Mouse (Mus musculus) limb, embryonic 11.5 days (tissue): ENCODE data around the gene Bicdl1. TPM values are rescaled to one million over a fixed set of nuclear protein-coding genes. Genes with fewer than 3 reads are reported as not detected.

Source experiments
- ATAC-seq: fragments of 200-750 bp; cut with Nextera tagmentation; 2 replicates; pipeline ENCODE4 v1.8.0; 2017; ENCODE audit warnings: low read depth; ENCODE audit not compliant: insufficient number of reproducible peaks, low FRiP score, low TSS enrichment
- DNase-seq: peaks from one replicate; pipeline ENCODE4 v3.0.0-alpha.2; 2015; ENCODE audit warnings: low spot score
- H3K27ac ChIP-seq: fragments of 300-500 bp; sonication (generic); replicated peaks from 2 replicates; pipeline ENCODE4 v1.5.1; 2014; ENCODE audit warnings: low read depth, mild to moderate bottlenecking, low read length
- H3K27me3 ChIP-seq: fragments of 300-500 bp; sonication (generic); 2 replicates; pipeline ENCODE4 v1.6.1; 2014; ENCODE audit warnings: mild to moderate bottlenecking, low read length, mixed read lengths; ENCODE audit not compliant: control insufficient read depth, insufficient read depth
- H3K36me3 ChIP-seq: fragments of 300-500 bp; sonication (generic); 2 replicates; pipeline ENCODE4 v1.6.1; 2014; ENCODE audit warnings: mild to moderate bottlenecking, low read length, moderate library complexity, mixed read lengths; ENCODE audit not compliant: control insufficient read depth, insufficient read depth
- H3K4me1 ChIP-seq: fragments of 300-500 bp; sonication (generic); 2 replicates; pipeline ENCODE4 v1.6.1; 2014; ENCODE audit warnings: low read length, mixed read lengths; ENCODE audit not compliant: control insufficient read depth, insufficient read depth
- H3K4me2 ChIP-seq: fragments of 300-500 bp; sonication (generic); 2 replicates; pipeline ENCODE4 v1.6.1; 2014; ENCODE audit warnings: low read depth, mild to moderate bottlenecking, moderate library complexity; ENCODE audit not compliant: severe bottlenecking
- H3K4me3 ChIP-seq: fragments of 300-500 bp; sonication (generic); 2 replicates; pipeline ENCODE4 v1.5.1; 2014; ENCODE audit warnings: low read depth, low read length
- H3K9ac ChIP-seq: fragments of 300-500 bp; sonication (generic); 2 replicates; pipeline ENCODE4 v1.6.1; 2014; ENCODE audit warnings: mild to moderate bottlenecking, low read length
- H3K9me3 ChIP-seq: fragments of 300-500 bp; sonication (generic); 2 replicates; pipeline ENCODE4 v1.6.1; 2016; ENCODE audit warnings: low read length; ENCODE audit not compliant: control insufficient read depth
- WGBS: fragments of 180-500 bp; shearing (Covaris S2); extraction: QIAGEN DNeasy Blood & Tissue Kit; methylation state at CpG from one replicate; pipeline ENCODE4 v1.1.7; 2014; 5-methylcytosine and 5-hydroxymethylcytosine counted together
- polyA plus RNA-seq: library from polyadenylated mRNA; unstranded; fragments of >200 nt; fragmentation: Nextera tagmentation; extraction: Ambion mirVana; gene quantifications from 2 replicates; pipeline ENCODE4 v1.2.1, GENCODE M21; 2014

Bicdl1 gene
- polyA plus RNA-seq, 1 experiment from 2014 or later: 6.9 TPM

- no peak for DNase-seq
- Histone ChIP-seq H3K27me3 (no peaks in the 10 kb centered on the region), H3K4me3 (no peak overlapping the region), H3K9ac (no peak overlapping the region), H3K36me3 (no peaks in the 10 kb centered on the region), H3K27ac (no peak overlapping the region), H3K4me1 (no peaks in the 10 kb centered on the region), H3K4me2 (no peak overlapping the region), H3K9me3 (no peaks in the 10 kb centered on the region)
- ATAC-seq: no peak
- 68% methylated on average over 8 of the region's 8 CpGs for WGBS
Observed at GRCm38 (mm10) chr5:115671846-115672245, 59.6 kb downstream of the Bicdl1 start.

- H3K4me3 ChIP-seq: no peak overlapping the region
- WGBS: 67% methylated on average over 2 of the region's 2 CpGs
- no peak overlapping the region for H3K9ac ChIP-seq
- no peak overlapping the region for H3K4me2 ChIP-seq
- no peak overlapping the region for H3K27ac ChIP-seq
- no peaks in the 10 kb centered on the region for H3K4me1 ChIP-seq
- no peaks in the 10 kb centered on the region for H3K36me3 ChIP-seq
- no peak for DNase-seq
- no peaks in the 10 kb centered on the region for H3K27me3 ChIP-seq
- H3K9me3 ChIP-seq: no peaks in the 10 kb centered on the region
- ATAC-seq: no peak
Observed at GRCm38 (mm10) chr5:115670406-115670805, 61.0 kb downstream of the Bicdl1 start.

GRCm38 (mm10) chr5:115669974-115670373 is 61.4 kb downstream of the Bicdl1 start:
- Histone ChIP-seq H3K4me3 (no peak overlapping the region), H3K9ac (no peak overlapping the region), H3K4me1 (no peaks in the 10 kb centered on the region), H3K9me3 (no peaks in the 10 kb centered on the region), H3K36me3 (no peaks in the 10 kb centered on the region), H3K27ac (no peak overlapping the region), H3K27me3 (no peaks in the 10 kb centered on the region), H3K4me2 (no peak overlapping the region)
- WGBS: 88% methylated on average over 11 of the region's 11 CpGs
- ATAC-seq (no peak), DNase-seq (no peak)

- no peak for DNase-seq
- Histone ChIP-seq H3K4me3 (no peak overlapping the region), H3K27ac (no peak overlapping the region), H3K9me3 (no peaks in the 10 kb centered on the region), H3K4me1 (no peaks in the 10 kb centered on the region), H3K36me3 (no peaks in the 10 kb centered on the region), H3K27me3 (no peaks in the 10 kb centered on the region), H3K9ac (no peak overlapping the region), H3K4me2 (no peak overlapping the region)
- ATAC-seq: no peak
- 87% methylated on average over 12 of the region's 12 CpGs for WGBS
Observed at GRCm38 (mm10) chr5:115668986-115669385, 62.4 kb downstream of the Bicdl1 start.

- no peak for DNase-seq
- no peak overlapping the region for H3K9ac ChIP-seq
Observed at GRCm38 (mm10) chr5:115667894-115668293, 63.5 kb downstream of the Bicdl1 start.

GRCm38 (mm10) chr5:115667210-115667609 is 64.2 kb downstream of the Bicdl1 start:
- no peak for ATAC-seq
- Histone ChIP-seq H3K27ac (no peak overlapping the region), H3K27me3 (no peaks in the 10 kb centered on the region), H3K4me1 (no peaks in the 10 kb centered on the region), H3K4me3 (no peak overlapping the region), H3K9me3 (no peaks in the 10 kb centered on the region), H3K4me2 (no peak overlapping the region), H3K9ac (no peak overlapping the region), H3K36me3 (no peaks in the 10 kb centered on the region)
- DNase-seq: no peak
- 79% methylated on average over 8 of the region's 8 CpGs for WGBS

More at GRCm38 (mm10) chr5:115667894-115668293, 63.5 kb downstream of the Bicdl1 start:
- Histone ChIP-seq H3K4me3 (no peak overlapping the region), H3K36me3 (no peaks in the 10 kb centered on the region), H3K4me1 (no peaks in the 10 kb centered on the region), H3K9me3 (no peaks in the 10 kb centered on the region), H3K4me2 (no peak overlapping the region), H3K27me3 (no peaks in the 10 kb centered on the region), H3K27ac (no peak overlapping the region)
- ATAC-seq: no peak
- 9% methylated on average over 7 of the region's 7 CpGs for WGBS

GRCm38 (mm10) chr5:115666366-115667065 is 64.9 kb downstream of the Bicdl1 start:
- WGBS: 71% methylated on average over 8 of the region's 8 CpGs
- no peak for ATAC-seq
- no peaks in the 10 kb centered on the region for H3K27me3 ChIP-seq

GRCm38 (mm10) chr5:115662658-115663057 is 68.8 kb downstream of the Bicdl1 start:
- no peaks in the 10 kb centered on the region for H3K9me3 ChIP-seq
- H3K36me3 ChIP-seq: no peaks in the 10 kb centered on the region
- H3K4me3 ChIP-seq: no peak overlapping the region
- H3K9ac ChIP-seq: no peak overlapping the region
- no peak for DNase-seq
- H3K27me3 ChIP-seq: no peaks in the 10 kb centered on the region
- H3K4me1 ChIP-seq: no peaks in the 10 kb centered on the region
- no peak for ATAC-seq
- WGBS: 88% methylated on average over 22 of the region's 22 CpGs
- no peak overlapping the region for H3K4me2 ChIP-seq
- H3K27ac ChIP-seq: no peak overlapping the region

More at GRCm38 (mm10) chr5:115666366-115667065, 64.9 kb downstream of the Bicdl1 start:
- DNase-seq: no peak
- Histone ChIP-seq H3K4me2 (no peak overlapping the region), H3K9me3 (no peaks in the 10 kb centered on the region), H3K4me3 (no peak overlapping the region), H3K27ac (no peak overlapping the region), H3K9ac (no peak overlapping the region), H3K4me1 (no peaks in the 10 kb centered on the region), H3K36me3 (no peaks in the 10 kb centered on the region)

- H3K4me2 ChIP-seq: no peak overlapping the region
- no peaks in the 10 kb centered on the region for H3K4me1 ChIP-seq
- DNase-seq (no peak), ATAC-seq (no peak)
- no peak overlapping the region for H3K27ac ChIP-seq
- no peak overlapping the region for H3K9ac ChIP-seq
- no peaks in the 10 kb centered on the region for H3K9me3 ChIP-seq
- no peaks in the 10 kb centered on the region for H3K27me3 ChIP-seq
- H3K4me3 ChIP-seq: no peak overlapping the region
- 86% methylated on average over 6 of the region's 6 CpGs for WGBS
- no peaks in the 10 kb centered on the region for H3K36me3 ChIP-seq
Observed at GRCm38 (mm10) chr5:115658352-115658751, 73.1 kb downstream of the Bicdl1 start.
